Mouse (Mus musculus) neural tube, embryonic 12.5 days (tissue): Measurements from ENCODE around the gene Stx6. TPM values are rescaled to one million over a fixed set of nuclear protein-coding genes. Genes with fewer than 3 reads are reported as not detected.
A peak's percentile ranks its signal among the peaks of the same experiment; 100 is the strongest.

Source experiments
- ATAC-seq: fragments of 200-750 bp; cut with Nextera tagmentation; 2 replicates; pipeline ENCODE4 v1.8.0; 2017; ENCODE audit warnings: low read depth, mild to moderate bottlenecking, moderate TSS enrichment, moderate library complexity; ENCODE audit not compliant: low FRiP score
- H3K27ac ChIP-seq: fragments of 300-500 bp; sonication (generic); 2 replicates; pipeline ENCODE4 v1.5.1; 2016
- H3K27me3 ChIP-seq: fragments of 300-500 bp; sonication (generic); replicated peaks from 2 replicates; pipeline ENCODE4 v1.6.1; 2016; ENCODE audit warnings: mild to moderate bottlenecking
- H3K36me3 ChIP-seq: fragments of 300-500 bp; sonication (generic); 2 replicates; pipeline ENCODE4 v1.6.1; 2016; ENCODE audit warnings: mild to moderate bottlenecking
- H3K4me1 ChIP-seq: fragments of 300-500 bp; sonication (generic); 2 replicates; pipeline ENCODE4 v1.6.1; 2016
- H3K4me2 ChIP-seq: fragments of 300-500 bp; sonication (generic); replicated peaks from 2 replicates; pipeline ENCODE4 v1.6.1; 2016; ENCODE audit warnings: mild to moderate bottlenecking
- H3K4me3 ChIP-seq: fragments of 300-500 bp; sonication (generic); 2 replicates; pipeline ENCODE4 v1.5.1; 2016
- H3K9ac ChIP-seq: fragments of 300-500 bp; sonication (generic); 2 replicates; pipeline ENCODE4 v1.6.1; 2016; ENCODE audit warnings: mild to moderate bottlenecking
- H3K9me3 ChIP-seq: fragments of 300-500 bp; sonication (generic); 2 replicates; pipeline ENCODE4 v1.6.1; 2016; ENCODE audit warnings: mild to moderate bottlenecking
- WGBS: fragments of 180-500 bp; shearing (Covaris S2); methylation state at CpG from one replicate; pipeline ENCODE4 v1.1.7; 2016; 5-methylcytosine and 5-hydroxymethylcytosine counted together
- polyA plus RNA-seq: library from polyadenylated mRNA; unstranded; fragments of >200 nt; fragmentation: Nextera tagmentation; extraction: Ambion mirVana; gene quantifications from 2 replicates; pipeline ENCODE4 v1.2.1, GENCODE M21; 2016

Gene Stx6
- polyA plus RNA-seq, result 129 and 131 TPM in 2 replicates

DNA sequence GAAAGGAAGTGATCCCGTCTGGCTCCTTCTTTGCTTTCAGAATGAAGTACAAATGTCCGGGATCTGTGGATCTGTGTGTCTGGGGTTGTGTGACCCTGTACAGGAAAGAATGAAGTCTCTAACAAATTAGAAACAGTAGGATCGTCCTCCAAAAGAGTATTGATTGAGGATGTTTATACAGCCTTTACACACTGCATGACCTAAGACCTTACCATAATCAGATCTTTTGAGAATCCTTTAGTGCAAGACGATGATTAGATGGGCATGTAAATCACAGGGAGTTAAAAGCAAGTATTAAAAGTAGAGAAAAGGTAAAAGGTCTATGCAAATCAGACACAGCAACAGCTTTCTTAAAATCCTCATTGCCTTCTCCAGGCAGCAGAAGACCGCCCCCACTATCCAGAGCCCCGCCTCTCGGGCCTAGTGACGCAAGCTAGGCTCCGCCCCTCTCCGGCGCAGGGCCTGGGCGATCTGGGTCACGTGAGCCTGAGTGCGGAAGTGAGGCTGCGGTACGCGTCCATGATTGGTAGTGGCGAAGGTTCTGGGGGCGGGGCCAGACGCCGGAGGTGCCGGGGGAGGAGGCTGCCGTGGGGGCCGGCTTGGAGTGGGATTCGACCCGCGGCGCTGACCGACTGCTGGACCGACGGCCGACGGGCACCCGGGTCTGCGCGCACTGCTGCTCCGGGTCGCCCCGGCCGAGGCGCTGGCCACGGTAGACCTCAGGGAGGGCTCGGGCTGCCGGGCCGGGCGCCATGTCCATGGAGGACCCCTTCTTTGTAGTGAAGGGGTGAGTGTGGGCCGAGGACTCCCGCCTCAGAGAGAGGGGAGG lies at the start of gene Stx6:
Stx6 (plus strand) TSS at position 575 of the 829 bp plus-strand sequence.
- H3K36me3 ChIP-seq, result no peaks in the 10 kb centered on the region
- H3K27me3 ChIP-seq, result no peaks in the 10 kb centered on the region
- peak; percentile 98 for ATAC-seq
- no peaks in the 10 kb centered on the region for H3K9me3 ChIP-seq
- H3K27ac ChIP-seq, result peak within 1 kb of the TSS; percentile 75
- 0 out of 2 replicates have a peak, but pooled peaks cover 7% of the 10 kb centered on the region for H3K4me1 ChIP-seq
- 3% methylated on average over 48 of the region's 48 CpGs for WGBS
- peak within 1 kb of the TSS; percentile 92 for H3K9ac ChIP-seq
- H3K4me2 ChIP-seq, result peak within 1 kb of the TSS; percentile 62
- peak within 1 kb of the TSS; percentile 85 for H3K4me3 ChIP-seq

DNA sequence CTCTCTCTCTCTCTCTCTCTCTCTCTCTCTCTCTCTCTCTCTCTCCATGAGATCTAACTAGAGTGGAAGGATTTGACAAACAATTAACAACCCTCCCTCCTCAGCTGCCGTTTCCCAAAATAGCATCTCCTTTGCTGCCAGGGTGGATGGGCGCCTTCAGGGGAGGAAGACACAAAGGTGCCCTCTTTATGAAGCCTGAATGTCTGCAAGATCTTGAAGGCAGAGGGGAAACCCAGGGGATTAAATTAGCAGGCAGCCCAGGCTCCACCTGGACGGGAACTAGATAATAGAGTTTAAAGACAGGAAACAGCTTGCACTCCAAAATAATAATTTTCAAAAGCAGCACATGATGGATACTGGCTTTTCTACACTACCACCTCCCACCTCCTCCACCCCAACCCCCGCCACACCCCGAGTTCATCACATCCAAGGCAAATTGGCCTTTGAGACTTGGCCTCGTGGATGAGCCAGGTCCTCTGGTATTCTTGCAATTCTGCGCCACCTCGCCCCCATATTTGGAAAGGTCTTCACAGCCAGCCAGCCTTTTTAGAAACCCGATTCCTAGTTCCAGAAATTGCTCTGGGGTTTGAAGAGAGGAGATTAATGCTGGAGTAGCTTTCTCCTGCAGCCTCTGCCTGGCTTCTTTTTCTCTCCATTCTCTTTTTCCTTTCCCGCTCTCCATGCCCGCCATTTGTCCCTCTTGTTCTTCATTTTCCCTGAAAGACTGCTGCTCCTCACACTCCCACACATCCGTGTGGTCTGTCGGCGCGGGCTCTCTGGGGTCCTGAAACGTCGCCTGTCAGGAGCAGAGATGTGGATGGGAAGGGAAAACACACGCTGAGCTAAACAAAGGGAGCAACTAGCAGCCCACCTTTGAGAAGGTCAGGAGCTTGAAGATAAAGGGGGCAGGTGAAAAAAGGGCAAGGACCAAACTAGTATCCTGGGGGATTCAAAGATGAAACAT lies 48.8 kb upstream of the Stx6 start:
- no peak overlapping the region for H3K4me3 ChIP-seq
- peak overlapping the region; percentile 4; the same call in 1 of the 2 replicates for H3K4me2 ChIP-seq
- H3K9me3 ChIP-seq, result no peaks in the 10 kb centered on the region
- WGBS, result 35% methylated on average over 18 of the region's 18 CpGs
- no peaks in the 10 kb centered on the region for H3K27me3 ChIP-seq
- no peak overlapping the region for H3K27ac ChIP-seq
- ATAC-seq, result no peak
- no peak overlapping the region for H3K9ac ChIP-seq
- peaks cover 13% of the 10 kb centered on the region for H3K4me1 ChIP-seq
- H3K36me3 ChIP-seq, result no peaks in the 10 kb centered on the region

- ATAC-seq, result no peak
- 19% methylated on average over 6 of the region's 6 CpGs for WGBS
- H3K36me3 ChIP-seq, result no peaks in the 10 kb centered on the region
- no peaks in the 10 kb centered on the region for H3K27me3 ChIP-seq
- no peak overlapping the region for H3K4me2 ChIP-seq
- no peak overlapping the region for H3K4me3 ChIP-seq
- no peak overlapping the region for H3K9ac ChIP-seq
- H3K27ac ChIP-seq, result no peak overlapping the region
- H3K9me3 ChIP-seq, result no peaks in the 10 kb centered on the region
- peaks cover 13% of the 10 kb centered on the region for H3K4me1 ChIP-seq
Observed at GRCm38 (mm10) chr1:155111491-155111890, 47.0 kb upstream of the Stx6 start.

DNA sequence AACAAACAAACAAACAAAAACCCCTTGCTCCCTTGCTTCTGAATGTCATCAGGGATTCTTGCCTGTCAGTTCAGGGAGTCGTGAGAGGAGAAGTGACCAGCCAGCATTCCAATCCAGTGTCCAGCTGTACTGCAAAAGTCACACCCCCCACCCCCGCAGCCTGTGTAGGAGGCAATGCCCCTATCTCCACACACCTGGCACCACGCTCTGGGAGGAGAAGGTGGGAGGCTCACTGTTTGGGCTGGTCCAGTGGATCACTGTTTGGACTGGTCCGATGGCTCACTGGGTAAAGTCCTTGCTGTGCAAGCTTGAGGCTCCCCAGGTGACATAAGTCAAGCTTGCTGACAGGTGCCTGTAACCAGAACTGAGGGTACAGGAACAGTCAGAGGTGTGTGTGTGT lies 46.4 kb upstream of the Stx6 start:
- Histone ChIP-seq H3K27ac (no peak overlapping the region), H3K9ac (no peak overlapping the region), H3K36me3 (no peaks in the 10 kb centered on the region), H3K4me1 (peaks cover 13% of the 10 kb centered on the region), H3K9me3 (no peaks in the 10 kb centered on the region), H3K4me2 (no peak overlapping the region), H3K27me3 (no peaks in the 10 kb centered on the region), H3K4me3 (no peak overlapping the region)
- ATAC-seq, result no peak
- WGBS, result 55% methylated on average over 4 of the region's 4 CpGs

DNA sequence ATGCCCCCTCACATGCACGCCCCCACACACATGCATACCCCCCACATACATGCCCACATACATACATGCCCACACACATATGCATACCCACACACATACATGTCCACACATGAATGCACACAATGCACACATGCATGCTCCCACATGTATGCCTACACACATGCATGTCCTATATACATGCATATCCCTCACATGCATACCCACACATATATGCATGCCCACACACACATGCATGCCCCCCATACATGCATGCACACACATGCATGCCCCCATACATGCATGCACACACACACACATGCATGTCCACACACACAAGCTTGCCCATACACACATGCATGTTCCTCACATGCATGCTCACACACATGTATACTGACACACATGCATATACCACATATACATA lies 45.6 kb upstream of the Stx6 start:
- no peak overlapping the region for H3K4me3 ChIP-seq
- 93% methylated on average over 1 of the region's 1 CpGs for WGBS
- peaks cover 13% of the 10 kb centered on the region for H3K4me1 ChIP-seq

DNA sequence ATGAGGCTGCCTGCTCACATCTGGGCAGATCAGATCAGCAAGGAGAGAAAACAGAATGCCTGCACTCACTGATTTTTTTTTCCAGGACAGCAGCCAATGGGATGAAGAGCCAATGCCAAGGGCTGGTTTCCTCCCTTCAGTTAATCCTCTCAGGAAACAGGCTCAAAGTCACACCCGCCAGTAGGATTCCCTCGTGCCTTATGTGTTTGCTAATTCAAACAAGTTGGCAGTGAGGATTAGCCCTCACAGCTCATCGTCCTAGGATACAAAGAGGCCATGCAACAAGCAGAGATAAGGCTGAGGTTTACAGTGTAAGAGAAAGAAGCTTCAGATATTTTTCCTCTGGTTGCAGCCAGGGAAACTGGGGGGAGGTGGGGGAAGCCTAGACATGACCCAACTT lies 44.6 kb upstream of the Stx6 start:
- Histone ChIP-seq H3K36me3 (no peaks in the 10 kb centered on the region), H3K27ac (no peak overlapping the region), H3K4me3 (no peak overlapping the region), H3K27me3 (no peaks in the 10 kb centered on the region), H3K4me2 (no peak overlapping the region), H3K9ac (no peak overlapping the region), H3K4me1 (peaks cover 13% of the 10 kb centered on the region), H3K9me3 (no peaks in the 10 kb centered on the region)
- ATAC-seq, result no peak
- 42% methylated on average over 3 of the region's 3 CpGs for WGBS

More for the DNA sequence above, 45.6 kb upstream of the Stx6 start:
- Histone ChIP-seq H3K27ac (no peak overlapping the region), H3K27me3 (no peaks in the 10 kb centered on the region), H3K9ac (no peak overlapping the region), H3K9me3 (no peaks in the 10 kb centered on the region), H3K36me3 (no peaks in the 10 kb centered on the region), H3K4me2 (no peak overlapping the region)
- no peak for ATAC-seq

- WGBS, result 70% methylated on average over 1 of the region's 1 CpGs
- H3K4me1 ChIP-seq, result no peaks in the 10 kb centered on the region
- no peak overlapping the region for H3K27ac ChIP-seq
- no peaks in the 10 kb centered on the region for H3K9me3 ChIP-seq
- no peaks in the 10 kb centered on the region for H3K36me3 ChIP-seq
- no peak overlapping the region for H3K4me2 ChIP-seq
- no peak overlapping the region for H3K4me3 ChIP-seq
- H3K27me3 ChIP-seq, result no peaks in the 10 kb centered on the region
- H3K9ac ChIP-seq, result no peak overlapping the region
- no peak for ATAC-seq
Observed at GRCm38 (mm10) chr1:155119719-155120118, 38.8 kb upstream of the Stx6 start.

DNA sequence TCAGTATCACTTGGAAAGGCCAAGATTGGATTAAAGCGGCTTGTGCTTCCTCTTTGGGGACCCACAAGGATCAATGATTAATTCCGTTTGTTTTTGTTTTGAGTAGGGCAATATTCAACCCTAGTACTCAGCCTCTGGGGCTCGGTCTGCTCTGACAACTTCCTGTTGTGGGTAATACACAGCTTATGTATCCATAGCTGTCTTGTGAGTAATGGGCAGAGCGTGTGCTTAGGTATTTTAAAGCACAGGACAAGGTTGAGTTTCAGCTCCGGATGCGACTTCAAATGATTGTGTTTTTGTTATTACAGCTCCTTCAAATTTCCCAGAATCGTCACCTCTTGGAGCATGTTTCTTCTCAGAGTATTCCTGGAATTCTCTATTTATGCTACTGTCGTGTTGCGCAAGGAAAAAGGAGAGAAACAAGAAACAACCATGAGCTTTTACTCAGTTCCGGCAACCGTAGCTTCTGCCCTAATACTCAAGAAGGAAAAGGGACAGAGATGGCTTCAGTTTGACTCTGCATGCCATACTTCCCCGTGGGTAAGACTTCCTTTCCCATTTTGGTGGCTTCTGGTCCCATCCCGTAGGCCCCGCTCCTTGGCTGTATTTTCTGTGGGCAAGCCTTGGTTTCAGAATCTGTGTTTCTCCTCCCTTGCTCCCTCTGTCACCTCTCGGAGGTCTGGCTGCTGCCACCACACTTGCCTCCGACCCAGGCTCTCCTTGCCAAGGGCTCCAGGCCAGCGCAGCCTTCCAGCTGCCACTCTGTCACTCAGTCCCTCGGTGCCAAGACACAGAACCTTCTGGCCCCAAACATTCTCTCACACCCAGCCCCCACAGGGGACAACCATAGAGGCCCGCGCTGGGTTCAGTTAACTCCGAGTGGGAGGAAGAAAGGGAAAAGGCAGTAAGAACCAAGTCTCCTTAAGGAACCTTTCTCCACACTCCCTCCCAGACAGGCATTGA lies 36.3 kb upstream of the Stx6 start:
- no peaks in the 10 kb centered on the region for H3K4me1 ChIP-seq
- H3K4me3 ChIP-seq, result no peak overlapping the region
- H3K9ac ChIP-seq, result no peak overlapping the region
- no peak overlapping the region for H3K27ac ChIP-seq
- H3K36me3 ChIP-seq, result no peaks in the 10 kb centered on the region
- H3K9me3 ChIP-seq, result no peaks in the 10 kb centered on the region
- no peak overlapping the region for H3K4me2 ChIP-seq
- 87% methylated on average over 21 of the region's 21 CpGs for WGBS
- no peak for ATAC-seq
- H3K27me3 ChIP-seq, result no peaks in the 10 kb centered on the region

DNA sequence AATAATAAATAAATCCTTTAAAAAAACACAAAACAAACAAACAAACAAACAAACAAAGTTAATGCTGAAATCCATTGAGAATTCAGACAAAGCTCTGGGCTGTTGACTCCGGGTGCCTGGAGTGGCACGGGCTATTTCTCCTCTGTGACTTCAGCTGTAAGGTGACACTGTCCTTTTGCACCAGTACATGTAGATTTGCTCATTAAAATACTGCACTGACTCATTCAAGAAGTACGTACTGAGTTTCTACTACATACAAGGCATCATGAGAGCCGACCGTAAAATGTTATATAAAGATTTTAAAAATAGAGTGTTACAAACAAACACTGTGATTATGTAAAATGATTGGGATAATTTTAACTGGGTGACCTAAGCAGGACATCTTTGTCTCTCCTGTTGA lies 34.1 kb upstream of the Stx6 start:
- Histone ChIP-seq H3K27ac (no peak overlapping the region), H3K9ac (no peak overlapping the region), H3K4me3 (no peak overlapping the region), H3K4me2 (no peak overlapping the region), H3K4me1 (no peaks in the 10 kb centered on the region), H3K36me3 (no peaks in the 10 kb centered on the region), H3K27me3 (no peaks in the 10 kb centered on the region), H3K9me3 (no peaks in the 10 kb centered on the region)
- 95% methylated on average over 5 of the region's 5 CpGs for WGBS
- ATAC-seq, result no peak

- no peak overlapping the region for H3K4me3 ChIP-seq
- H3K27me3 ChIP-seq, result no peaks in the 10 kb centered on the region
- no peak overlapping the region for H3K4me2 ChIP-seq
- no peaks in the 10 kb centered on the region for H3K9me3 ChIP-seq
- no peaks in the 10 kb centered on the region for H3K4me1 ChIP-seq
- no peak for ATAC-seq
- no peak overlapping the region for H3K27ac ChIP-seq
- no peaks in the 10 kb centered on the region for H3K36me3 ChIP-seq
- 85% methylated on average over 5 of the region's 5 CpGs for WGBS
- no peak overlapping the region for H3K9ac ChIP-seq
Observed at GRCm38 (mm10) chr1:155126716-155127115, 31.8 kb upstream of the Stx6 start.

- no peak for ATAC-seq
Observed at GRCm38 (mm10) chr1:155127429-155127934, 31.0 kb upstream of the Stx6 start.

More at GRCm38 (mm10) chr1:155127429-155127934, 31.0 kb upstream of the Stx6 start:
- Histone ChIP-seq H3K9me3 (no peaks in the 10 kb centered on the region), H3K9ac (no peak overlapping the region), H3K27me3 (no peaks in the 10 kb centered on the region), H3K4me2 (no peak overlapping the region), H3K4me3 (no peak overlapping the region), H3K36me3 (no peaks in the 10 kb centered on the region), H3K27ac (no peak overlapping the region), H3K4me1 (no peaks in the 10 kb centered on the region)
- 90% methylated on average over 5 of the region's 5 CpGs for WGBS
